In genomic region chr3:90454931-90455330, GRCm38 (mm10) we compare ENCODE assay signal across 24 mouse cellular contexts. TPM values are rescaled to one million over a fixed set of nuclear protein-coding genes. Genes with fewer than 3 reads are reported as not detected.
"Had no signal": no experiment of that assay in that cellular context is flagged by ENCODE, and none has a peak within 500 bp of the region (broad histone marks: within the 10 kb centered on the region; RNA-seq: fewer than 3 reads in every experiment).

No protein-coding gene starts in this region.

- H3K9ac ChIP-seq: limb, embryonic 12.5 days; limb, embryonic 15.5 days; liver, embryonic 15.5 days; lung, embryonic 15.5 days; midbrain, embryonic 13.5 days; neural tube, embryonic 13.5 days had no signal

- H3K4me1 ChIP-seq: limb, embryonic 12.5 days; limb, embryonic 15.5 days; midbrain, embryonic 13.5 days; neural tube, embryonic 13.5 days had no signal

- DNase-seq: kidney, adult 2 months; kidney, postnatal 25 days; layer of hippocampus, adult 9-11 months; lung, adult 18-20 months; lung, postnatal 10 days; lung, postnatal 36 days; thymus, adult 2 months; thymus, postnatal 14 days; thymus, postnatal 4 days had no signal

- H3K9me3 ChIP-seq: limb, embryonic 12.5 days; limb, embryonic 15.5 days; liver, embryonic 15.5 days; lung, embryonic 15.5 days; megakaryocyte, embryonic 14.5 days; midbrain, embryonic 10.5 days; midbrain, embryonic 13.5 days; neural tube, embryonic 13.5 days had no signal

- H3K4me3 ChIP-seq: layer of hippocampus, adult 2 months; left cerebral cortex, adult 2 months; limb, embryonic 12.5 days; limb, embryonic 15.5 days; liver, embryonic 15.5 days; lung, embryonic 15.5 days; megakaryocyte, embryonic 14.5 days; midbrain, embryonic 10.5 days; midbrain, embryonic 13.5 days; myocyte; neural tube, embryonic 13.5 days had no signal

- H3K36me3 ChIP-seq: limb, embryonic 12.5 days; limb, embryonic 15.5 days; liver, embryonic 15.5 days; lung, embryonic 15.5 days; midbrain, embryonic 10.5 days; midbrain, embryonic 13.5 days; neural tube, embryonic 13.5 days had no signal

- H3K27ac ChIP-seq: kidney, postnatal 0 days; layer of hippocampus, adult 2 months; left cerebral cortex, adult 2 months; limb, embryonic 12.5 days; limb, embryonic 15.5 days; liver, embryonic 15.5 days; lung, embryonic 15.5 days; midbrain, embryonic 10.5 days; midbrain, embryonic 13.5 days; neural tube, embryonic 13.5 days; stomach, postnatal 0 days had no signal

- H3K27me3 ChIP-seq: limb, embryonic 15.5 days; lung, embryonic 15.5 days; midbrain, embryonic 13.5 days had no signal

RNA-seq across cellular contexts. Expression of gene Npr1, which starts 10.7 kb away (rescaled TPM):
- total RNA-seq: monocyte, adult 5-6 weeks; neutrophil, adult 5-6 weeks had no signal
